Mouse (Mus musculus) natural killer cell, adult 2 months (primary cell): ENCODE measurements around the gene Olfr47.
"Not testable (repeated sequence)": the region's sequence is repeated elsewhere in the genome, so short reads cannot be mapped to it uniquely, and the experiment has no call there.

Source experiments
- DNase-seq, 2 experiments: peaks; one replicate each; pipeline ENCODE4 v3.0.0; 2022; ENCODE audit warnings: low spot score in 2 of 2

The Olfr47 gene

GRCm38 (mm10) chr6:43231255-43231654, at the start of gene Olfr47:
Gene Olfr47 (plus strand): TSS chr6:43231529.
- DNase-seq, result not testable (repeated sequence)

DNA sequence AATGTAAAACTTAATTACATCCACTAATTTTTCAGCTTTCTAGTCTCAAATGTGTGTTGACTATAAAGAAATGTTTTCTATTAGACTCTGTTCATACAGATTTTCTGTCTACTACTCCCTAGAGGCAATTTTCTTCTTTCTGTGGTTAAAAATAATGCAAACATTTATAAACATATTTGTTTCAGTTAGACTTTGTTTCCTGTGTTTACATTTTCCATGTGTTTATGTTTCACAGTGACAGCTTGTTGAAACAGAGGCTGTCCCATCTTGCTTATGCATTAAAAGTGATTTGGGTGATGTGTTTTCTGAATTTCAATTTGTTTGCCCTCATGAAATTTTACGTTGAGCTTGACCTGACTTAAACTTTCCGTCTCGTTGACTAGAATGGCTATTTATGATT, 40.3 kb upstream of the Olfr47 start:
- no peak for DNase-seq

DNA sequence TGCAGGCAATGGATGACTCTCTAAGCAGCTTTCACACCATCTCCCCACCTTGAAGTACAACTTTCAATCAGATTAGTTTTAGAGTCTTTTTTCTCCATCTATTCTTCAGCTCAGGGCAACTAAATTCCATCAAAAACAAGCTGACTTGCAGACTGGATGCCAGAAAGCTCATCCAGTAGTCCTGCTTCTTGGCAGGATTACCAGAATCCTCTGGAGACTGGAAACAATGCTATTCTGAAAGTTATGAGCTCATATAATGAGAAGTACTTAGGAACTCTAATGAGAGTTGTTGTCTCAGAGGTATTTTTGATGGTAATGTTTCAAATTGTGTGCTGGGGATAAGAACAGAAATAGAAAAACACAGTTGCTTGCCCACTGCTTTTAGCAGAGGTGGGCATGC, 34.5 kb upstream of the Olfr47 start, which contains the start of gene Olfr435:
Olfr435 (plus strand) TSS at position 366 of the 400 bp plus-strand sequence.
- DNase-seq, result no peak

DNA sequence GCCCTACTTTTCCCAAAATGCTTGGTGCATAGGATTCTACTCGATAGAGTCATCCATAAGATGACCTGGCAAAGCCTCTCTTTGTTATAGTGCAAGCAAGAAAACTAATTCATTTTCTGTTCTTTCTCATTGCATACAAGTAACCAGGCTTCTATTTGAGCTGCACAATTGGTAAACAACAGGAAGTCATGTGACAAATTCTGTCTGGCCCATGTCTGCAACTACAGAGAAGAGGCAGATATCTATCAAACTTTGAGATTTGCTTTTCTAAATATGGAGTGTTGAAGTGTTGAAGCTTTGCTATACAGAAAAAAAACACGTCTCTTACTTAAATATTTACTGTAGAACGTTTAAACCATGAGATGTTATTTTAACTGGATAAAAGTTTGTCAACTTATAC, 33.2 kb upstream of the Olfr47 start:
- DNase-seq, result no peak

- no peak for DNase-seq
Observed at GRCm38 (mm10) chr6:43202786-43203185, 28.5 kb upstream of the Olfr47 start.

DNA sequence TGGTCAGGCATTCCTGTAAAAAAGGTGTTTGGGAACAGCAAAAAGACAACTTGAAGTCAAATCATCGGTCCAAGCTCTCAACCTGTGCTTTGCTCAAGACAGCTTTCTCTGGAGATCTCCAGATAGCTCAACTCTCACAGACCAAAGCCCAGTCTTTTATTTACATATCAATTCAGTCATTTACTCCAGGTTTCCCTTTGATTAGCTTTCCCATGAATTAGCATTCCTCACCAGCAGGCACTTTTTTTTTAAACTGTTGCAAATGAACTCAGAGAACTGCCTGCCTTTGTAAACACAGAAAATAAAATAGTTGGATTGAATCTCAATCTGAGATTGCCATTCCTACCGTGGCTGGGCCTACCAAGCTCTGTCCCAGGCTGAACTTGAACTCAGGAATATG, 26.0 kb upstream of the Olfr47 start:
- no peak for DNase-seq

DNA sequence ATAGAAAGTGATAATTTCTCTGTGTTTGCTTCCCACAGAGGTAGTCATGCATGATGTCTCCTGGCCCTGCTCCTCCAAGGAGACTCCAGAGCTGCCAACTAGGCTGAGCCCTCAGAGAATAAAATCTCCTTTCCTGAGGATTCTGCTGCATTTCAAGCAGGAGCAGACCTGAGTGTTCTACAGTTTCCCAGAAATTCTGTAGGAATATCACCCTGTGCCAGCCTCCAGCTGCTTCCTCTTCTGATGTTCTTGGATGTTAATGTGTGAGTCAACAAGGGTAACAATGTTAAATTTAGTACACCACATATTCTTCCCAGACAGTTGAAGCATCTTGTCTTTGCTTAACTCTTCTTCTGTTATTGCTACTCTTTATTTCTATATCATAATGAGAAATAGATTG, 18.5 kb upstream of the Olfr47 start, which contains the start of gene Olfr434:
Olfr434 (plus strand) TSS at position 149 of the 400 bp plus-strand sequence.
- DNase-seq, result not testable (repeated sequence)

DNA sequence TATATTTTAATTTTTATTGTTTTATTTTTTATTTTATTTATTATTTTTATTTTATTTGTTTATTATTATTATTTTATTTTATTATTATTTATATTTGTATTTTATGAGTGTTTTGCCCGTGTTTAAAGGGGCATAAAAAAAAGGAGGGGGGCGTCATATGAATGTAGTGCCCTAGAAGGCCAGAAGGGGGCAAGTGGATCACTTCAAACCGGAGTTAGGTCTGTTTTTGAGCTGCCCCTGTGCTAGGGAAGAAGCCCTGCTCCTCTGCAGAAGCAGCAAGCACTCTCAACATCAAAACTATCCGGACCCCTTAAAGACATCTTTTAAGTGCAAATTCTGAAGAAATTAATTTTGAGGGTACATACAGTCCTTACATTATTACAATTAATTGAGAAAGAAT, 10.7 kb downstream of the Olfr47 start:
- no peak for DNase-seq

GRCm38 (mm10) chr6:43247396-43247795, 16.1 kb downstream of the Olfr47 start:
- DNase-seq, result no peak

DNA sequence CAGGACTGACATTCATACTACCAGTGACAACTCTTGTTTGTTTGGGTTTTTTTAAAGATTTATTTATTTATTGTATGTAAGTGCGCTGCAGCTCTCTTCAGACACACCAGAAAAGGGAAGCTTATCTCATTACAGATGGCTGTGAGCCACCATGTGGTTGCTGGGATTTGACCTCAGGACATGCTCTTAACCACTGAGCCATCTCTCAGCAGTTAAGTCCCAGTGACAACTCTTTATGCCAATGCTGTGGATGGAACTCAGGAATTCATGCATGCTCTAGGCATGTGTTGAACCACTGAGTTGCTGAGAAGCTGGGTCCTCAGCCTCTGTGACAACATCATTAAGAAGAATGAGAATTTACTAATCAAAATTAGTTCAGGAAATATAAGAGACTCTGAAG, 21.7 kb downstream of the Olfr47 start:
- no peak for DNase-seq

DNA sequence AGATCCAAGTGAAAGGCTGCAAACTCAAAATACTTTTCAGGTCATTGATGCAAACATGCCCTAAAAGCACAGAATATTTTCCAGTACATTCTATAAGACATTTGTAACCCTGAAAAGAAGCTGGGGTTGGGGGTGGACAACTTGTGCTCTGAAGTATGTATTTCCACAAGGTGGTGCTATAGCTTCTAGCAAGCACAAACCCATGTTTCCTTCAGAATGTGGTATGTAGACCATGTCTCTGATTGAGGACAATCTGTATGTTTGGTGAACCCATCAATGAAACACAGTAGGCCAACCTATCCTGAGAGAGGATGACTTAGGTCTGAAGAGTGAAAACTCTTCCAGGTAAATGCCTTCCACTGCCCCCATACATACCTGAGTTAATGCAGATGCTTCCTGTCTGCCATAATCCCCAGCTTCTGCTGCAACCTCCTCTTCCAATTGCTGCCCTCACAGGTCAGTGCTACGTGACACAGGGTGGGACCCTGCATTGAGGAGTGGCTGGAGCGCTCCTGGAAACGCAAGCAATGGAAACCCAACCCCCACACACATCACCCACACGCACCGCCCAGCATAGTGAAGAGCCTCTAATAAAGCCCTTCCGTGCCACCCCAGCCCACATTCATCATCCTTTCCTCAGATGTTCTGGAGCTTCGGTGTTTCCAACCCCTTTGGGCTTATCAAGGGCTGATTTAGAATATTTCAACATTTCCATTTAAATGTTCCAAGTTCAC, 23.0 kb downstream of the Olfr47 start:
- DNase-seq, result no peak

DNA sequence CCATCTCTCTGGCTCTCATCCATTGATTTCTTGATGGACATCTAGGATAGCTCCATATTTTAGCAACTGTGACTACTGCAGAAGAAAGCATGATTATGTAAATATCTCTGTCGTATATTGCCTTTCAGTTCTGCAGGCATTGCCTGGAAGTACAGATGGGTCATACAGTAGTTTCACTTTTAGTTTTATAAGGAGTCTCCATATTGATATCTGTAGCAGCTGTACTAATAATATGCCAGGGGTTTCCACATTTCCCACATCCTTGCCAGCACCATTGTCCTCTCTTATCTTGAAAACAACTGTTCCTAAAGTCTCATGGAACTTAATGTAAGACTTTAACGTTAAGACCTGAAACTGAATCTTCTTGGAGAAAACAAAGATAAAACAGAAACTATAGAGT, 29.4 kb downstream of the Olfr47 start:
- no peak for DNase-seq

- peak in 1 of 2 experiments; percentile 21 for DNase-seq
Observed at GRCm38 (mm10) chr6:43265363-43266041, 34.2 kb downstream of the Olfr47 start, which contains the start of gene Arhgef5. Gene Arhgef5 (plus strand): TSS chr6:43265582.

- DNase-seq, result peak in 1 of 2 experiments; percentile 3
Observed at GRCm38 (mm10) chr6:43266356-43266755, 35.0 kb downstream of the Olfr47 start.

DNA sequence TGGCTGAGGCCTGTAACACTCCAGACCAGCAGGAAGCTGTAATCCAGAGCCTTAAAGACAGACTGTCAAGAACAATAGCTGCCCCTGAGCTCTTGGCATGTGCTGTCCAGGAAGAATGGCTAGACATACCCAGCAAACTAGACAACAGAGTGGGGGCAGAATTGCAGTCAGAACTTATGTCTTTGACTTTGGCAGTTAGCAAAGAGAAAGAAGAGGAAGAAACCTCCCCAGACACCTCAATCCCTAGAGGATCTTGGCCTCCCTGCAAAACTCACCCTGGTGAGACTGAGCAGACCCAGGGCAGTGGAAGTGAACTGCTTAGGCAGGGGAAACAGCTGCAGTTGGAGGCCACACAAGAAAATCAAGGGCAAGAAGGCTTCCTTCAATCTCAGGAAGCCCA, 41.3 kb downstream of the Olfr47 start:
- DNase-seq, result no peak

DNA sequence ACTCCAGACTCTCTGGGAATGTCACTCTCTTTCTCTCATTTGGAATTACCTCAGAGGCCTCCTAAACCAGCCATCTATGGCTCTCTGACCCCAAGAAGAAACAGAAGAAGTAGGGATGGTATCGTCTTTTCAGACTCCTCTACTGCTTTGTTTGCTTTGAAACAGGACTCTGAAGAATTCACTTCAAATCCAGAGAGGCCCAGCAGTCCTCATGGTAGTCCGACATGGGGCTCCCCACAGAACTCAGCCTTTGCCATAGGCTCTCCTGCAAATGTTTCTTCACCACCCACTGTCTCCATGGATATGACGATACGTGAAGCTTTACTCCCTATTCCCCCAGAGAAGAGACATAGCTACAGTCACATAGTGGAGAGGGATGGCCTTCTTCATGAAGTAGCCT, 42.8 kb downstream of the Olfr47 start:
- no peak for DNase-seq

- DNase-seq, result no peak
Observed at GRCm38 (mm10) chr6:43278247-43278646, 46.9 kb downstream of the Olfr47 start.

DNA sequence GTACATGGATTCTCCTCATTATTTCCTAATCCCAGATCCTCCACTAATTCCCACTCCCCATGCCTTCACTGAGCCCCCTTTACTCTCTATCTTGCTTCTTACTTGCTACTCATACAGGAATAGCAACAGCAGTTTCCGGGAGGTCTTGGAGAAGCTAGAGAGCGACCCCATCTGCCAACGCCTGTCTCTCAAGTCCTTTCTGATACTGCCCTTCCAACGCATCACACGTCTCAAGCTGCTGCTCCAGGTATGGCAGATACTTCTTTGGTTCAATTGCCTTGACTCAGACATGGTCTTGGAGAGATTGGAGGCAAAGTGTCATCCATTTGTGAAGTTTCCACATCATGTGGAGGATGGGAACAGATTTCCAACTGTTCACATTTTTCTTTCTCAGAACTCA, 49.2 kb downstream of the Olfr47 start:
- no peak for DNase-seq
